Mouse (Mus musculus) stomach, postnatal 0 days (tissue): ENCODE data around the gene BC035947. TPM values are rescaled to one million over a fixed set of nuclear protein-coding genes. Genes with fewer than 3 reads are reported as not detected.

ENCODE experiments used
- ATAC-seq: fragments of 200-750 bp; cut with Nextera tagmentation; 2 replicates; pipeline ENCODE4 v1.8.0; 2017; ENCODE audit not compliant: low FRiP score, low TSS enrichment
- DNase-seq: peaks from one replicate; pipeline ENCODE4 v3.0.0-alpha.2; 2016; ENCODE audit warnings: low spot score
- H3K27ac ChIP-seq: fragments of 300-500 bp; sonication (generic); replicated peaks from 2 replicates; pipeline ENCODE4 v1.5.1; 2014; ENCODE audit warnings: mild to moderate bottlenecking, control low read depth
- H3K27me3 ChIP-seq: fragments of 300-500 bp; sonication (generic); 2 replicates; pipeline ENCODE4 v1.6.1; 2014; ENCODE audit warnings: low read length; ENCODE audit not compliant: control insufficient read depth, insufficient read depth
- H3K36me3 ChIP-seq: fragments of 300-500 bp; sonication (generic); 2 replicates; pipeline ENCODE4 v1.6.1; 2014; ENCODE audit warnings: low read length, mixed read lengths; ENCODE audit not compliant: control insufficient read depth, insufficient read depth
- H3K4me1 ChIP-seq: fragments of 300-500 bp; sonication (generic); replicated peaks from 2 replicates; pipeline ENCODE4 v1.6.1; 2014; ENCODE audit warnings: antibody characterized with exemption; ENCODE audit not compliant: control insufficient read depth, insufficient read depth
- H3K4me2 ChIP-seq: fragments of 300-500 bp; sonication (generic); replicated peaks from 2 replicates; pipeline ENCODE4 v1.6.1; 2014; ENCODE audit warnings: low read depth, mild to moderate bottlenecking, control low read depth, moderate library complexity
- H3K4me3 ChIP-seq: fragments of 300-500 bp; sonication (generic); 2 replicates; pipeline ENCODE4 v1.5.1; 2014; ENCODE audit warnings: low read depth, low read length, control low read depth
- H3K9ac ChIP-seq: fragments of 300-500 bp; sonication (generic); 2 replicates; pipeline ENCODE4 v1.6.1; 2014; ENCODE audit warnings: mild to moderate bottlenecking, low read length, control low read depth, mixed read lengths
- H3K9me3 ChIP-seq: fragments of 300-500 bp; sonication (generic); 2 replicates; pipeline ENCODE4 v1.6.1; 2016; ENCODE audit warnings: low read length; ENCODE audit not compliant: control insufficient read depth
- CTCF ChIP-seq: IDR thresholded peaks from 2 replicates; pipeline ENCODE4 v1.5.1; 2016; ENCODE audit warnings: antibody characterized with exemption, low read depth, mild to moderate bottlenecking, moderate library complexity
- EP300 ChIP-seq: optimal IDR thresholded peaks from 2 replicates; pipeline ENCODE3; 2016; ENCODE audit warnings: antibody characterized with exemption
- WGBS: fragments of 180-500 bp; shearing (Covaris S2); extraction: QIAGEN DNeasy Blood & Tissue Kit; methylation state at CpG from one replicate; pipeline ENCODE4 v1.1.7; 2014; 5-methylcytosine and 5-hydroxymethylcytosine counted together
- polyA plus RNA-seq: library from polyadenylated mRNA; unstranded; fragments of >200 nt; fragmentation: Nextera tagmentation; extraction: Ambion mirVana; gene quantifications from 2 replicates; pipeline ENCODE4 v1.2.1, GENCODE M21; 2015

BC035947 gene
- polyA plus RNA-seq, 1 experiment from 2014 or later = 0.04 TPM

DNA sequence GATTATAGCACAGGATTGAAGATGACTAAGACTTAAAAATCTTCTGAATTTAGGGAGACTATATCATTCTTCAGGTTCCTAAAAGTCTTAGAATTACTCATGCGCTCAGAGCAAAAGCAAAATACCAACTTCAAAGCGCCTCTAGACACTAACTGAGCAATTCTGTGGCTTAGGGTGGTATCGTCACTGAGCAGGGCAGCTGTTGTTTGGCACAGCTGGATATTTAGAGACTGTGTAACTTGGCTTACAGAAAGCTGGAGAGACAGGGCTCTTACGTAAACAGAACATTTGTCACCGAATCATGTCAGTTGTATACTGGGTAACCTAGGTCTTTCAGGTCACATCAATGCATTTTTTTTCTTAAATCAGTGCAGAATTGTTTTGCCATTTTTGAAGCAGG, 26.4 kb upstream of the BC035947 start:
- Histone ChIP-seq H3K9ac (no peak overlapping the region), H3K4me2 (no peak overlapping the region), H3K4me3 (no peak overlapping the region), H3K36me3 (no peaks in the 10 kb centered on the region), H3K27ac (no peak overlapping the region), H3K9me3 (no peaks in the 10 kb centered on the region), H3K27me3 (no peaks in the 10 kb centered on the region), H3K4me1 (no peaks in the 10 kb centered on the region)
- no peak for DNase-seq
- WGBS = 46% methylated on average over 5 of the region's 5 CpGs
- no peak for ATAC-seq
- TF ChIP-seq CTCF = no peak
- no peak for TF ChIP-seq EP300

DNA sequence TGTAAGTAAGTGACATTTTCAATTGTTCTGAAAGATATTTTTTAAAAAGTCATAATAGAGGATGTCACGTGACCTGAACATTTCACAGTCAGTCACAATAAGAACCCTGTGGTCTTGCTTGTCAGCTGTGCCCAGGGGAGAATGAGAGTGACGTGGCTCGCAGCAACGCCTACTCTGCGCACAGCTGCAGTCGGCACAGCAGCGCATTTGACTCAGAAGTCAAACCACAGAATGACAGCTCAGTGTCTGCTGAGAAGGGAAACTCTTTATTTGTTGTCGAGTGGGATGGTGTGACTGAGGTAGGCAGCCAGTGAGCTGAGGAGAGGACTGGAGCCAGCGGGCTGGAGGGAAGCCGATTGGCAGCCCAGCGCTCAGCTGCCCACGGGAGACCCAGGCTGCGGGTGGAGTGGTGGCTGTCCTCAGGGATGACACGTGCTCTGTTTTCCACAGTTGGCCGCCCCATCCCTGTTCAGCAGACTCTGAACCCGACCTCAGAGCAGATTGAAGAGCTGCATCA, 25.6 kb upstream of the BC035947 start:
- no peaks in the 10 kb centered on the region for H3K27me3 ChIP-seq
- H3K36me3 ChIP-seq = no peaks in the 10 kb centered on the region
- DNase-seq (peak; percentile 20), ATAC-seq (peak; percentile 64)
- TF ChIP-seq CTCF = no peak
- no peak for TF ChIP-seq EP300
- no peak overlapping the region for H3K27ac ChIP-seq
- H3K4me1 ChIP-seq = no peaks in the 10 kb centered on the region
- H3K9ac ChIP-seq = peak overlapping the region; percentile 35; the same call in 1 of the 2 replicates
- H3K4me2 ChIP-seq = peak overlapping the region; percentile 56
- peak overlapping the region; percentile 32 for H3K4me3 ChIP-seq
- 29% methylated on average over 16 of the region's 16 CpGs for WGBS
- H3K9me3 ChIP-seq = no peaks in the 10 kb centered on the region

DNA sequence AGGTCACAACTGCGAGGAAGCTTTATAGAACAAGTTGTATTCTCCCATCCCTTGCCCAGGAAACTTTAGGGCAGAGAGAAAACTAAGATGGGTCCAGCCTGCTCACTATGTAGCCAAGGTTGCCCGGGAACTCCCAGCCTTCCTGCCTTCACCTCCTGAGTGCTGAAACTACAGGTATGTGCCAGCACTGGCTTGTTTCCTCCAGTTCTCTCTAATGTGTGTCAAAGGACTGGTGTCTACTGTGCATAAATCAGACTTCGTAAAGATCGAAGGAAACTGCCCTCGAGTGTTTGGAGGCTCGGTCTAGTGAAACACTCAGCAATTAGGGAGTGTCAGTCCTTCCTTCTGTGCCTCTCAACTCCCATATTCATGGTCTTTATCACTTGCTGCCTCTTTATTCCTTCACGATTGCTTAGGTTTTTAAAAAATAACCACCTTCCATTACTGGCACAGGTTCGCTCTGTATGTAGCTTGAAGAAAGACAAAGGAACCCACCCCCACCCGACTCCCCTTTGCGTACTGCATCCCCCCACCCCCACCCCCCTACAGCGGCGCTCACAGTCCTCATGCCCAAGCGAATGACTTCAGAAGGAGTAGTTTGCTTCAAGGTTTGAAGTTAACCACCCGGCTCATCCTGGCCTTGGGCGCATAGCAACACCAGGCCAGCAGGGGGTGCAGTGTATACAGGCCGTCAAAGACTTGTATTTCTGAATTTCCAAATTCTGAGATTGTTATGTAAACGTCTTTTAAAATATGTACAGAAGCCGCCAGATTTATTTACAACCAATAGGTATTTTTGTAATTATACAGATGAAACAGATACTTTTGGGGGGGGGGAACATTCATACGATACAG, 24.6 kb upstream of the BC035947 start:
- ATAC-seq = peak; percentile 74; the same call in 1 of the 2 replicates
- 29% methylated on average over 19 of the region's 19 CpGs for WGBS
- no peaks in the 10 kb centered on the region for H3K36me3 ChIP-seq
- H3K4me3 ChIP-seq = peak overlapping the region; percentile 32; the same call in 1 of the 2 replicates
- H3K4me1 ChIP-seq = no peaks in the 10 kb centered on the region
- H3K9me3 ChIP-seq = no peaks in the 10 kb centered on the region
- no peak overlapping the region for H3K9ac ChIP-seq
- H3K4me2 ChIP-seq = peak overlapping the region; percentile 56
- no peaks in the 10 kb centered on the region for H3K27me3 ChIP-seq
- DNase-seq = peak; percentile 79
- TF ChIP-seq EP300 (no peak), CTCF (peak; percentile 85)
- no peak overlapping the region for H3K27ac ChIP-seq

DNA sequence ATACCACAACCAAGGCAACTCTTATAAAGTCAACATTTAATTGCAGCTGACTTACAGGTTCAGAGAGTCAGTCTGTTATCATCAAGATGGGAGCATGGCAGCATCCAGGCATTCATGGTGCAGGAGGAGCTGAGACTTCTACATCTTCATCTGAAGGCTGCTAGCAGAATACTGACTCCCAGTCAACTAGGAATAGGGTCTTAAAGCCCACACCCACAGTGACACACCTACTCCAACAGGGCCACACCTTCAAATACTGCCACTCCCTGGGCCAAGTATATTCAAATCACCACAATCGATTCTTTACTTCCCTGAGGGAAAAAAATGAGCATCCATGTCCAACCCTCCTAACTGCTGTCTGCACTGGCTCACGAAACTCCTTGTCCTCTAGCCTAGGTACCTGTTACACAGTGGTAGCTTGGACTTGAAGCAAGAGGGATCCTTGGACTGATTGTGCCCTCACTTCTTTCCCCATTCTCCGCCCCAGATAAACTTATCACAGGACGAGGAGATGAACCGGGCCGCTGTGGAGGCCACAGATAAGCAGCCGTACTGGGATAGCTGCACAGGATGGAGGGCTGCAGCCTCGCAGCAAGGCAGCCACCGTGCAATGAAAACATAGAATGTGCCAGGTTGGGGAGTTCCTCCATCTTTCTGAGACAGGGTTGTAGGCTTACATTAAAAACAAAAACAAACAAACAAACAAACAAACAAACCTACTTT, 22.6 kb upstream of the BC035947 start:
- DNase-seq (no peak), ATAC-seq (no peak)
- Histone ChIP-seq H3K27ac (no peak overlapping the region), H3K9me3 (no peaks in the 10 kb centered on the region), H3K9ac (no peak overlapping the region), H3K4me3 (no peak overlapping the region), H3K4me2 (no peak overlapping the region), H3K27me3 (no peaks in the 10 kb centered on the region), H3K36me3 (no peaks in the 10 kb centered on the region), H3K4me1 (no peaks in the 10 kb centered on the region)
- WGBS = 85% methylated on average over 9 of the region's 9 CpGs
- TF ChIP-seq EP300 (no peak), CTCF (no peak)

DNA sequence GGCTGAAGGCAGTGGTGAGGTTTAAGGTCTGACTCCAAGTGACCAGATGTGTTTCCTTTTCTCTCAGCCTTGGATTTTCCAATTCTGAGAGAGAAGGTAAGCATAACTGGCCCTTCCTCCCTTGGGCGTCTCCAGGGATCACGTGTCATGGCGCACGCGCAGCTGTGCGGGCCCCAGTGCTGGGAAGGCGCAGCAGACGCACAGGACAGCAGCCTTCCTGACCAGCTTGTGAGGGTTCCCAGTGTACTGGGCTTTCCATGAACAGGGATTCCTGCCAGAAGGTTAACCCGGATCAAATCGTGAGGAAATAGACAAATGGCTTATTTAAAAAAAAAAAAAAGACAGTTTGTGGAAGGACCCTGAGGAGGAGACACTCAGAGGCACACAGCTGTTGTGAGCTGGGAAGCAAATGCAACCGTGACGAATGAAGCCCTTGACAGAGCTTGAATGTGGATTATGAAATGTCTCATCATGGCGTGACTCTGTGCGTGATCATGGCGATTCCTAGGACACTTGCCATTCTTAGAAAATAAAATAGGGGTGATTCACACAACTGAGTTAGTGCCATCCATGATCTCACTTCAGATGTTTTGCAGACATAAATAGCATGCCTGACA, 20.3 kb upstream of the BC035947 start:
- no peak overlapping the region for H3K27ac ChIP-seq
- H3K4me3 ChIP-seq = no peak overlapping the region
- no peak overlapping the region for H3K9ac ChIP-seq
- H3K27me3 ChIP-seq = no peaks in the 10 kb centered on the region
- TF ChIP-seq CTCF (no peak), EP300 (no peak)
- no peak overlapping the region for H3K4me2 ChIP-seq
- 75% methylated on average over 15 of the region's 15 CpGs for WGBS
- no peaks in the 10 kb centered on the region for H3K9me3 ChIP-seq
- no peaks in the 10 kb centered on the region for H3K4me1 ChIP-seq
- no peaks in the 10 kb centered on the region for H3K36me3 ChIP-seq
- DNase-seq = no peak
- ATAC-seq = no peak
